Mouse (Mus musculus): ENCODE data around the gene Tmem209.

The Tmem209 gene

GRCm38 (mm10) chr6:30476025-30476765, 33.4 kb downstream of the Tmem209 start:
- in situ Hi-C loops (cut with MboI; ENCODE audit: low pct_unique_long_range_greater_than_20kb in 1 of 2, low sequenced_read_pairs in 2 of 2, unreplicated experiment in 1 of 2), result loop anchor here in 1 of 2 experiments (25.0 kb wide), 1 partner anchor 914 kb away; no protein-coding TSS in a partner anchor

DNA sequence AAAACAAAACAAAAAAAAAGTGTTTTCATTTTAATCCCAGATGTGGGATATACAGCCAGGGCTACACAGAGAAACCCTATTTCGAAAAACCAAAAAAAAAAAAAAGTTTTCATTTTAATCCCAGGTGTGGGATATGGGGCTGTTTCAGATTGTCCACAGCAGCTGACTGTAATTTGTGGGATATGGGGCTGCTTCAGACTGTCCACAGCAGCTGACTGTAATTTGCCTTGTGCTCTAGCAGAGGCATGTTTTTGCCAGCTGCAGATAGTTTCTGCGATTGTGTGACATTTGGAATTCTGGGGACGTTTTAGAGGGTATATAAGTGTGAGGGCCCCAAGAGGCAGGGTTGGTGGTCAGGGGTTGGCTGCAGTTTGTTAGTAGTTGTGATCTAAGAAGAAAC, 37.9 kb downstream of the Tmem209 start:
- in situ Hi-C loops (cut with MboI; ENCODE audit: low pct_unique_long_range_greater_than_20kb in 1 of 2, low sequenced_read_pairs in 2 of 2, unreplicated experiment in 1 of 2), result no loop called here

DNA sequence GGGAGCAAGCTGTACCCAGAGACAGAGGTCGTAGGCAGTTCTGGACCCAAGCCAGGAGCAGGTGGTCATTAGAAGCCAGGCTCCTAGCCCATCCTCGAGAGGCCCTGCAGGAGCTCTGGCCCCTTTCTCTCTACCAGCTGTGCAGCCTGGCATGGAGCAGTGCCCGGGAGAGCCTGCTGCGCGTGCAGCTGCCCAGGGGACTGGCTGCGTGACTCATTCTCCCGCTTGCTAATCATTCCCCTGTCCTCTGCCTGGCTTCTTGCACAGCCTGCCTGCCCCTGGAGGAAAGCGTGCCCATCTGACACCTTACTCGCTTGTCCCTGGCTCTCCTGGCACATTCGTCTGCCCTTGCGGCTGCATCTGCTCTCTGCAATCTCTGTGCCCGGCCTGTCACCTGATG, 40.2 kb downstream of the Tmem209 start:
- in situ Hi-C loops (cut with MboI; ENCODE audit: low pct_unique_long_range_greater_than_20kb in 1 of 2, low sequenced_read_pairs in 2 of 2, unreplicated experiment in 1 of 2), result no loop called here

DNA sequence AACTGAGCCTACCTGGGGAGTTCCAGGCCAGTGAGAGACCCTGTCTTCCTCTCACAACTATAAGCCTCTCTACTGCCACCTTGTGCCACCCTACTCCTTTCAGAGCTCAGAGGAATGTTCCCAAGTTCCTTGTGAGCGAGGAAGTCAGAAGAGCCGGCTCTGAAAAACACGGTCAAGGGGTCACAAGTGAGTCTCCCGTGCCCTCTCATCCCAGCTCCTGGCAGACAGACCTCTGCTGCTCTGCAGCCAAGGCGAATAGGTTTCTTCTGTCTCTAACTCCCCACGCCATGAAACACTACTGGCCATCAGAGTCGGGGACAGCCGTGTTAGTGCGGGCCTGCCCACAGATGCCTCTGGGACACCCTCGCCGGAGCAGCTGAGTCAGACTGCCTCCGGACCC, 40.9 kb downstream of the Tmem209 start:
- in situ Hi-C loops (cut with MboI; ENCODE audit: low pct_unique_long_range_greater_than_20kb in 1 of 2, low sequenced_read_pairs in 2 of 2, unreplicated experiment in 1 of 2), result no loop called here

DNA sequence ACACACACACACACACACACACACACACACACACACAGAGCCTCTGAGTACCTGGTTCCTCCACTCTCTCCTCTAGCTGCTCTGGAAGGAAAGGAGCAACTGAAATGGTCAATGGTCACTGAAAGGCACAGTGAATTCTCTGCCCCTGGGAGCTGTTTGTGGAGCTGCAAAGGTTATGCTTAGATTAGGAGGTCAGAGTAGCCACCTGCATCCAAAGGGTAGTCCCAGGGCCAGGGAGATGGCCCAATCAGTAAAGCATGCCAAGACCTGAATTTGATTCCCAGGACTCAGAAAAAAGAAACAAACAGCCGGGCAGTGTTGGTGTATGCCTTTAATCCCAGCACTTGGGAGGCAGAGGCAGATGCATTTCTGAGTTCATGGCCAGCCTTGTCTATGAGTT, 41.5 kb downstream of the Tmem209 start:
- in situ Hi-C loops (cut with MboI; ENCODE audit: low pct_unique_long_range_greater_than_20kb in 1 of 2, low sequenced_read_pairs in 2 of 2, unreplicated experiment in 1 of 2), result no loop called here

DNA sequence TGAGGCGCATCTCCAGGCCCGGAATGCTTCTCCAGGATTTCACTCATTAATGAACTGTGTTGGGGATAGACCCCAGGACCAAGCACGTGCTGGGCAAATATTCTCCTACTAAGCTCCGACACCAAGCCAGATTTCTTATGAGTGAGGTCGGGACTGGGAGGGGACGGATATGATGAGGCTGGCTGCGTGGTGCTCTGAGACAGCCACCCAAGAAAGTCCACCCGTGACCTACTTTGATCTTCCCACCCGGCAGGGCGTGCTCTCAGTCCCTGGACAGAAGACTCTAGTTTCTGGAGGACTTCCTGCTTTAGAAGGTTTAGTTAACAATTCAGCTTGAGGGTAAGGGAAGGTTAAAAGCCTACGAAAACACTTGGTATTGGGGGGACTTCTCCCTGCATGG, 44.0 kb downstream of the Tmem209 start:
- in situ Hi-C loops (cut with MboI; ENCODE audit: low pct_unique_long_range_greater_than_20kb in 1 of 2, low sequenced_read_pairs in 2 of 2, unreplicated experiment in 1 of 2), result no loop called here

- in situ Hi-C loops (cut with MboI; ENCODE audit: low pct_unique_long_range_greater_than_20kb in 1 of 2, low sequenced_read_pairs in 2 of 2, unreplicated experiment in 1 of 2), result loop anchor here in 1 of 2 experiments (5.0 kb wide), 1 partner anchor 41 kb away; no protein-coding TSS in a partner anchor
These were observed 46.8 kb downstream of the Tmem209 start for GRCm38 (mm10) chr6:30462822-30463221.

- in situ Hi-C loops (cut with MboI; ENCODE audit: low pct_unique_long_range_greater_than_20kb in 1 of 2, low sequenced_read_pairs in 2 of 2, unreplicated experiment in 1 of 2), result loop anchor here in 1 of 2 experiments (5.0 kb wide), 1 partner anchor 40 kb away; no protein-coding TSS in a partner anchor
These were observed 47.7 kb downstream of the Tmem209 start for GRCm38 (mm10) chr6:30461755-30462344.

DNA sequence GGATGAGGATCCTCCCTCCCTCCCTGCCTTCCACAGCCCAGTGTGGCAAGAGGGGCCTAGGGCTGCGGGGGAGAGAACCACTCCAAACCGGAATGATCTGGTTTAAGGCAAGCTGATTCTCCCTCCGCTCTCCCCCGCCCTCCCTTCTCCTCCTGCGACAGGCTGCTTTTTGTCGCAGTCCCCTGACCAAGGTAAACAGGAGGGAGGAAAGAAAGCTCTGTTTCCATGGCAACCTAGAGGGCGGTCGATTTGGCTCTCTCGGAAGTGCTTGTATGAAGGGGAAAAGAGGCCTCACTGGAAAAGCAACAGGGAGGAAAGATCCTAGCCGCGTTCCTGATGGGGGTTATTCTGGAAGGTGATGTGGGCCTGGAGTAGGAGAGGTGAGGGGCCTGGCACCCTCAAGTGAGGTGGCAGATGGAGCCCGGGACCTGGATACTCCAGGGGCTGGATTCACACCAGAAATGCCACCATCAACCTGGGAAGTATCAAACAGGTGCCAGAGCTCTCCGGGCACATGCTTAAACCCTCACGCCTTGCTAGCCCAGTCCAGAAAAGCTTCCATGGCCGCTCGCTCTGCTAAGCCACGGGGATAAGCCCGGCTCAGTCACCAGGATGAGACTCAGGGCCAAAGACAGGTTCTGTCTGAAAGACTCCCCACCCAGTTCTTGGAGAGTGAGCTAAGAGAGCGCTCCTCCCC, 48.7 kb downstream of the Tmem209 start:
- in situ Hi-C loops (cut with MboI; ENCODE audit: low pct_unique_long_range_greater_than_20kb in 1 of 2, low sequenced_read_pairs in 2 of 2, unreplicated experiment in 1 of 2), result loop anchor here in 1 of 2 experiments (5.0 kb wide), 1 partner anchor 39 kb away; no protein-coding TSS in a partner anchor

GRCm38 (mm10) chr6:30459811-30460749, 49.5 kb downstream of the Tmem209 start:
- in situ Hi-C loops (cut with MboI; ENCODE audit: low pct_unique_long_range_greater_than_20kb in 1 of 2, low sequenced_read_pairs in 2 of 2, unreplicated experiment in 1 of 2), result loop anchor here in 1 of 2 experiments (5.0 kb wide), 1 partner anchor 38 kb away; no protein-coding TSS in a partner anchor

DNA sequence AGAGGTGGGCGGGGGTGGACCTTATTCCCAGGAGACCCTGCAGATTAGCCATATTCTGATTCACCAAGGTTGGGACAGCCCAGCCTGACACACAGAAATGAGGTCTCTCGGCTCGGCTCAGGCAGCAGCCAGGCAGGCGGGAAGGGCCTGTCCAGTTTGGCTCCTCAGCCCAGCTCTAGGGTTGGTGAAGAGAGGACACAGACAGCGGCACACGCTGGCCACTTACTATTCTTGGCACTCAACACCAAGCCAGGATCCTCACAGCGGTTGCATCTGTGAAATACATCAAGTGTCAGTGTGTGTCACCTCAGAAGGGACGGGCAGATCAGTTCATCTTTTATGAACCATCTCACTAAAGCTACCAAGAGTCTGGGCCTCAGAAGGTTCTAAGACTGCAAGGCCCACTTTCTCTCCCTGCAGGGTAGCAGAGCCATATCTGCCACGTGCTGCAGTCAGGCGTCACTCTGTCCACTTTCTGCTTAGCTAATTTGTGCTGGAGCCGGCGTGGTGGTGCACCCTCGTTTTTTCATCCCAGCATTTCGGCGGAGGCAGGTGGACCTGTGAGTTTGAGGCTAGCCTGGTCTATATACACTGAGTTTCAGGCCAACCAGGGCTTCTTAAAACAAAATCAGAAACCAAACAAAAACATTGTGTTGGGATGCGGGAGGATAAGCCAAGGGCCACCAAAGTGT, 50.4 kb downstream of the Tmem209 start:
- in situ Hi-C loops (cut with MboI; ENCODE audit: low pct_unique_long_range_greater_than_20kb in 1 of 2, low sequenced_read_pairs in 2 of 2, unreplicated experiment in 1 of 2), result no loop called here

DNA sequence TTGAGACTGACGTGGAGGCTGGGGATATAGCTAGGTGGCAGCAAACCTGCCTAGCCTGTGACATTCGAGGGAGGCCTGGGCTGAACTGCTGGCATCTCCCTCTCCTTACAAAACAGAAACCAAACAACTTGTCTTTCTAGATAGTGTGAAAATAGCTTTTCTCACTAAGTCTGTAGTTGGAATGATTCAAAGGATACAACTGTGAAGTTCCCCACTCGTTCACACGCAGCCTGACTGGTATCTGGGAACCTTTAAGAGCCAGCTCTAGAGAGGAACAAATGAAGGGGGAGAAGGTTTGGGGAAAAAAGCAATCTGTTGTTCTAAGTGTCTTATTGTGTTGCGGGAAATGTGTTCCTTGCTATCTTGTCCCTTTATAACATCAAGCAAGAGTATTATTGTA, 51.0 kb downstream of the Tmem209 start:
- in situ Hi-C loops (cut with MboI; ENCODE audit: low pct_unique_long_range_greater_than_20kb in 1 of 2, low sequenced_read_pairs in 2 of 2, unreplicated experiment in 1 of 2), result no loop called here

- in situ Hi-C loops (cut with MboI; ENCODE audit: low pct_unique_long_range_greater_than_20kb in 1 of 2, low sequenced_read_pairs in 2 of 2, unreplicated experiment in 1 of 2), result no loop called here
These were observed 52.6 kb downstream of the Tmem209 start for GRCm38 (mm10) chr6:30456991-30457390.

DNA sequence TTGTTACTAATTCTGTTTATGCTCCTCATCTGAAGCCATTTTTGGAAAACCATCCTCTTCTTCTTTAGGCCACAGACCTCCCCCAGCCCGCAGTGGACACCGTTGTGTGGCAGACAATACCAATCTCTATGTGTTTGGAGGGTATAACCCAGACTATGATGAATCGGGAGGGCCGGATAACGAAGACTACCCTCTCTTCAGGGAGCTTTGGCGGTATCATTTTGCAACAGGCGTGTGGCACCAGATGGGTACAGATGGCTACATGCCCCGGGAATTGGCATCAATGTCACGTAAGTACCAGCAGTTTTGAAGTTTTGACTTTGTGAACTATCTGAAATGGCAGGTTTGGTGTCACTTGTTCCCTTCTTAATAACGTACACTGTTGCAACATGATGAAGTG, 70.0 kb downstream of the Tmem209 start:
- in situ Hi-C loops (cut with MboI; ENCODE audit: low pct_unique_long_range_greater_than_20kb in 1 of 2, low sequenced_read_pairs in 2 of 2, unreplicated experiment in 1 of 2), result no loop called here

DNA sequence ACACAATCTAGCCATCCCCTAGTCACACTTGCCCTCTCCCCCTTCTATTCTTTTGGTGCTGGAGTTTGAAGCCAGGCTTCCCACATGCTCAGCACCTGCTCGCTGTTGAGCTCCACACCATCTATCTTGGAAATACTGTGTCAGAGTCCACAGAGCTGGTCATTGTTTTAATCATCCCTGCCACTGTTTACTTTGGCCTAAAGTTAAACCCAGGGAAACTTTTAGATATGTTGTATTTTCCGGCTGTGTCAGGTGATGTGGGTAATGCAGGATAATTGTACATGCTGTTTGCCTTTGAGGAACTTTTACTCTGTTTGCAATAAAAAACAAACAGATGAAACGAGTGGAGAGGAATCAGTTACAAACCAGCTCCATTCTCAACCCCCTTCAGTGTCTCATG, 72.5 kb downstream of the Tmem209 start:
- in situ Hi-C loops (cut with MboI; ENCODE audit: low pct_unique_long_range_greater_than_20kb in 1 of 2, low sequenced_read_pairs in 2 of 2, unreplicated experiment in 1 of 2), result no loop called here

- in situ Hi-C loops (cut with MboI; ENCODE audit: low pct_unique_long_range_greater_than_20kb in 1 of 2, low sequenced_read_pairs in 2 of 2, unreplicated experiment in 1 of 2), result no loop called here
These were observed 73.1 kb downstream of the Tmem209 start for GRCm38 (mm10) chr6:30436476-30436875.

DNA sequence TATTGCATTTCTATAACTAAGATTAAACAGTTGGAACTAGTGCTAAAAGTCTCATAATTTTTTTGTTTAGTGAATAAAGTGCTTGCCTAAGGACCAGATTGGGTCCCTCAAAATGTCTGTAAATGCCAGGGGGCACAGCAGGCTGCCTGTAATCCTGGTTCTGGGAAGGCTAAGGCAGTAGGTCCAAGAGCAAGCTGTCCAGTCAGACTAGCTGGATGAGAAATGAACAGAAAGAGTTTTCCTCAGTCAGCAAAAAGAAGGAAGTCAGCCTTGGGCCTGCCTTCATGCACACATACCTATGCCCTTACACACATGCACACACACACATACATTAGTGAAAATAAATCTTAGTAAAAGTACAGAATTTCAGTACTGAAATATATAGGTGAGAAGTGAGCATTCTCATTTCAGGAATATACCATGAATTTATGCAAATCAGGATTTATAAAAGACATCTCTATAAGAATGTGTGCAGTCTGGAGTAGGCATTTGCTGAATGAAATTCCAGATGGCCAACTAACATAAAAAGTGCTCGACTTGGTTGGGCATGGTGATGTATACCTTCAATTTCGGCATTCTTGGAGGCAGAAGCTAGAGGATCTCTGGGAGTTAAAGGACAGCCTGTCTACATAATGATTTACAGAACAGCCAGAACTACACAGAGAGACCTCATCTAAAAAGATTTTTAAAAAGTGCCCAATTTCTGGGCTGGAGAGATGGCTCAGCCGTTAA, 77.0 kb downstream of the Tmem209 start:
- in situ Hi-C loops (cut with MboI; ENCODE audit: low pct_unique_long_range_greater_than_20kb in 1 of 2, low sequenced_read_pairs in 2 of 2, unreplicated experiment in 1 of 2), result no loop called here

All from mouse embryonic stem cell (cell line).